Mouse (Mus musculus) liver, embryonic 14.5 days (tissue): ENCODE measurements at regions not wholly inside any gene's neighbourhood (a gene's known extent, or its start where the extent isn't known, plus 50 kb on each side); places are given as distances from the start of the nearest gene placed in this dataset.
"Not testable (repeated sequence)": the region's sequence is repeated elsewhere in the genome, so short reads cannot be mapped to it uniquely, and the experiment has no call there.

ENCODE experiments used
- CTCF ChIP-seq: IDR thresholded peaks from 2 replicates; pipeline ENCODE4 v1.5.1; 2016; ENCODE audit warnings: antibody characterized with exemption, low read depth, control low read depth
- EP300 ChIP-seq: IDR thresholded peaks from 2 replicates; pipeline ENCODE4 v1.6.1; 2016; ENCODE audit warnings: antibody characterized with exemption, low read depth

GRCm38 (mm10) chr17:27271756-27272155, 67.5 kb upstream of the Lemd2 start:
- not testable (repeated sequence) for TF ChIP-seq CTCF, EP300
